Mouse (Mus musculus): ENCODE measurements around the gene Stk11ip. TPM values are rescaled to one million over a fixed set of nuclear protein-coding genes. Genes with fewer than 3 reads are reported as not detected.

Gene Stk11ip
- polyA plus RNA-seq, 1 experiment from 2014 or later, result 18.6 TPM

- peaks cover under 1% of the 10 kb centered on the region for H3K36me3 ChIP-seq (ENCODE audit: control insufficient read depth, insufficient read depth, low read length)
- 80% methylated on average over 7 of the region's 7 CpGs for WGBS
- peaks cover 39% of the 10 kb centered on the region for H3K27me3 ChIP-seq (ENCODE audit: control insufficient read depth, insufficient read depth, low read length)
- H3K9ac ChIP-seq (ENCODE audit: low read length), result no peak overlapping the region
- H3K4me2 ChIP-seq (ENCODE audit: low read depth, low read length), result no peak overlapping the region
- H3K4me1 ChIP-seq (ENCODE audit: control insufficient read depth, insufficient read depth, low read length), result peaks cover 18% of the 10 kb centered on the region; the same call in 1 of the 2 replicates
- no peaks in the 10 kb centered on the region for H3K9me3 ChIP-seq (replicated peaks; ENCODE audit: control insufficient read depth, low read length)
- no peak overlapping the region for H3K4me3 ChIP-seq (replicated peaks; ENCODE audit: low read length)
- ATAC-seq (ENCODE audit: insufficient read depth, low FRiP score), result no peak
- H3K27ac ChIP-seq (ENCODE audit: low read length), result no peak overlapping the region
Measured at GRCm38 (mm10) chr1:75480735-75481134, 40.6 kb upstream of the Stk11ip start.

GRCm38 (mm10) chr1:75486561-75486960 is 34.8 kb upstream of the Stk11ip start:
- Histone ChIP-seq H3K9me3 (replicated peaks; ENCODE audit: control insufficient read depth, low read length) (no peaks in the 10 kb centered on the region), H3K4me1 (ENCODE audit: control insufficient read depth, insufficient read depth, low read length) (peaks cover 6% of the 10 kb centered on the region; the same call in 1 of the 2 replicates), H3K27ac (ENCODE audit: low read length) (no peak overlapping the region), H3K27me3 (ENCODE audit: control insufficient read depth, insufficient read depth, low read length) (peaks cover 38% of the 10 kb centered on the region), H3K9ac (ENCODE audit: low read length) (no peak overlapping the region), H3K36me3 (ENCODE audit: control insufficient read depth, insufficient read depth, low read length) (peaks cover 9% of the 10 kb centered on the region; the same call in 1 of the 2 replicates), H3K4me3 (replicated peaks; ENCODE audit: low read length) (no peak overlapping the region), H3K4me2 (ENCODE audit: low read depth, low read length) (peak overlapping the region; percentile 67; the same call in 1 of the 2 replicates)
- 13% methylated on average over 24 of the region's 24 CpGs for WGBS
- no peak for ATAC-seq (ENCODE audit: insufficient read depth, low FRiP score)

GRCm38 (mm10) chr1:75487040-75487404 is 34.3 kb upstream of the Stk11ip start:
- Histone ChIP-seq H3K4me1 (ENCODE audit: control insufficient read depth, insufficient read depth, low read length) (peaks cover 6% of the 10 kb centered on the region; the same call in 1 of the 2 replicates), H3K27me3 (ENCODE audit: control insufficient read depth, insufficient read depth, low read length) (peaks cover 35% of the 10 kb centered on the region), H3K4me2 (ENCODE audit: low read depth, low read length) (peak overlapping the region; percentile 67), H3K9me3 (replicated peaks; ENCODE audit: control insufficient read depth, low read length) (no peaks in the 10 kb centered on the region), H3K9ac (ENCODE audit: low read length) (peak overlapping the region; percentile 54; the same call in 1 of the 2 replicates), H3K27ac (ENCODE audit: low read length) (no peak overlapping the region), H3K4me3 (replicated peaks; ENCODE audit: low read length) (peak overlapping the region; percentile 51), H3K36me3 (ENCODE audit: control insufficient read depth, insufficient read depth, low read length) (peaks cover 9% of the 10 kb centered on the region; the same call in 1 of the 2 replicates)
- WGBS, result 3% methylated on average over 13 of the region's 13 CpGs
- peak; percentile 23; the same call in 1 of the 2 replicates for ATAC-seq (ENCODE audit: insufficient read depth, low FRiP score)

- Histone ChIP-seq H3K9me3 (replicated peaks; ENCODE audit: control insufficient read depth, low read length) (no peaks in the 10 kb centered on the region), H3K27ac (ENCODE audit: low read length) (no peak overlapping the region), H3K36me3 (ENCODE audit: control insufficient read depth, insufficient read depth, low read length) (peaks cover 9% of the 10 kb centered on the region; the same call in 1 of the 2 replicates), H3K4me1 (ENCODE audit: control insufficient read depth, insufficient read depth, low read length) (peaks cover 6% of the 10 kb centered on the region; the same call in 1 of the 2 replicates), H3K4me3 (replicated peaks; ENCODE audit: low read length) (peak overlapping the region; percentile 51), H3K4me2 (ENCODE audit: low read depth, low read length) (peak overlapping the region; percentile 67), H3K27me3 (ENCODE audit: control insufficient read depth, insufficient read depth, low read length) (peaks cover 30% of the 10 kb centered on the region), H3K9ac (ENCODE audit: low read length) (peak overlapping the region; percentile 54; the same call in 1 of the 2 replicates)
- WGBS, result under 1% methylated on average over 60 of the region's 62 CpGs
- ATAC-seq (ENCODE audit: insufficient read depth, low FRiP score), result peak; percentile 67
Measured at GRCm38 (mm10) chr1:75487405-75488161, 33.7 kb upstream of the Stk11ip start.

GRCm38 (mm10) chr1:75490785-75491551 is 30.4 kb upstream of the Stk11ip start:
- peaks cover 6% of the 10 kb centered on the region; the same call in 1 of the 2 replicates for H3K4me1 ChIP-seq (ENCODE audit: control insufficient read depth, insufficient read depth, low read length)
- H3K4me3 ChIP-seq (replicated peaks; ENCODE audit: low read length), result no peak overlapping the region
- no peaks in the 10 kb centered on the region for H3K9me3 ChIP-seq (replicated peaks; ENCODE audit: control insufficient read depth, low read length)
- no peak for ATAC-seq (ENCODE audit: insufficient read depth, low FRiP score)
- H3K27ac ChIP-seq (ENCODE audit: low read length), result no peak overlapping the region
- WGBS, result 83% methylated on average over 34 of the region's 34 CpGs
- H3K9ac ChIP-seq (ENCODE audit: low read length), result no peak overlapping the region
- H3K4me2 ChIP-seq (ENCODE audit: low read depth, low read length), result no peak overlapping the region
- H3K27me3 ChIP-seq (ENCODE audit: control insufficient read depth, insufficient read depth, low read length), result peaks cover 8% of the 10 kb centered on the region
- H3K36me3 ChIP-seq (ENCODE audit: control insufficient read depth, insufficient read depth, low read length), result peaks cover 11% of the 10 kb centered on the region; the same call in 1 of the 2 replicates

GRCm38 (mm10) chr1:75492579-75493170 is 28.7 kb upstream of the Stk11ip start:
- H3K4me3 ChIP-seq (replicated peaks; ENCODE audit: low read length), result no peak overlapping the region
- 63% methylated on average over 24 of the region's 24 CpGs for WGBS
- no peaks in the 10 kb centered on the region for H3K27me3 ChIP-seq (ENCODE audit: control insufficient read depth, insufficient read depth, low read length)
- no peak overlapping the region for H3K9ac ChIP-seq (ENCODE audit: low read length)
- no peaks in the 10 kb centered on the region for H3K9me3 ChIP-seq (replicated peaks; ENCODE audit: control insufficient read depth, low read length)
- H3K4me1 ChIP-seq (ENCODE audit: control insufficient read depth, insufficient read depth, low read length), result no peaks in the 10 kb centered on the region; the same call in 1 of the 2 replicates
- H3K27ac ChIP-seq (ENCODE audit: low read length), result no peak overlapping the region
- no peak for ATAC-seq (ENCODE audit: insufficient read depth, low FRiP score)
- no peak overlapping the region for H3K4me2 ChIP-seq (ENCODE audit: low read depth, low read length)
- H3K36me3 ChIP-seq (ENCODE audit: control insufficient read depth, insufficient read depth, low read length), result peaks cover 16% of the 10 kb centered on the region

- no peaks in the 10 kb centered on the region for H3K4me1 ChIP-seq (ENCODE audit: control insufficient read depth, insufficient read depth, low read length)
- no peak overlapping the region for H3K4me2 ChIP-seq (ENCODE audit: low read depth, low read length)
- H3K9me3 ChIP-seq (replicated peaks; ENCODE audit: control insufficient read depth, low read length), result no peaks in the 10 kb centered on the region
- no peak overlapping the region for H3K4me3 ChIP-seq (replicated peaks; ENCODE audit: low read length)
- no peaks in the 10 kb centered on the region for H3K27me3 ChIP-seq (ENCODE audit: control insufficient read depth, insufficient read depth, low read length)
- no peak overlapping the region for H3K9ac ChIP-seq (ENCODE audit: low read length)
- H3K36me3 ChIP-seq (ENCODE audit: control insufficient read depth, insufficient read depth, low read length), result peaks cover 29% of the 10 kb centered on the region
- no peak overlapping the region for H3K27ac ChIP-seq (ENCODE audit: low read length)
- 44% methylated on average over 12 of the region's 12 CpGs for WGBS
- ATAC-seq (ENCODE audit: insufficient read depth, low FRiP score), result peak; percentile 51; the same call in 1 of the 2 replicates
Measured at GRCm38 (mm10) chr1:75494878-75495548, 26.3 kb upstream of the Stk11ip start.

- WGBS, result 76% methylated on average over 4 of the region's 4 CpGs
- H3K27ac ChIP-seq (ENCODE audit: low read length), result no peak overlapping the region
- H3K9ac ChIP-seq (ENCODE audit: low read length), result no peak overlapping the region
- peaks cover 11% of the 10 kb centered on the region for H3K4me1 ChIP-seq (ENCODE audit: control insufficient read depth, insufficient read depth, low read length)
- no peaks in the 10 kb centered on the region for H3K9me3 ChIP-seq (replicated peaks; ENCODE audit: control insufficient read depth, low read length)
- no peaks in the 10 kb centered on the region for H3K27me3 ChIP-seq (ENCODE audit: control insufficient read depth, insufficient read depth, low read length)
- peaks cover 39% of the 10 kb centered on the region for H3K36me3 ChIP-seq (ENCODE audit: control insufficient read depth, insufficient read depth, low read length)
- no peak for ATAC-seq (ENCODE audit: insufficient read depth, low FRiP score)
- H3K4me3 ChIP-seq (replicated peaks; ENCODE audit: low read length), result no peak overlapping the region
- H3K4me2 ChIP-seq (ENCODE audit: low read depth, low read length), result no peak overlapping the region
Measured at GRCm38 (mm10) chr1:75498897-75499296, 22.4 kb upstream of the Stk11ip start.

Measured in stomach, embryonic 16.5 days (tissue).